12 mouse cellular contexts compared by ENCODE assay signal in the genomic region with DNA sequence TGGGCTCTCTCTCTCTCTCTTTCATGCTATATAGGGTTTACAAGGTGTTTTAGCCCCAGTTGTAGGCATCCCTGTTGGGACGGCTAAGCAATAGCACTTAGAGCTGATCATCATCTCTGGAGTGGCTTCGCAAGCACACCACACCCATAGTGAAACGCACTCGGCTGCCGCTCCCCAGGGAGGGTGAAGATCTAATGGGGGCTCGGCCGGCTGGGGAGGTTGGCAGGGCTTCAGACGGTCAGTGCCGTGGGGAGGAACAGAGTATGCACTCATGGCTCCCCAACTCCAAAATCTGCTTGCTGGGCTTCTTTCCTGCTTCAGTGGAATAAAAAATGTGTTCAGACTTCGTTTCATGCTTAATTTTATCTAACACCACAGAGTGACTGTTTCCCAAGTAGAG.
DNase-seq lines count a peak whose midpoint lies in the region; ATAC-seq and TF ChIP-seq lines count a peak whose summit lies in the region.
"Had no signal": no experiment of that assay in that cellular context is flagged by ENCODE, and none has a peak within 500 bp of the region (broad histone marks: within the 10 kb centered on the region; RNA-seq: fewer than 3 reads in every experiment).

No protein-coding gene starts in this region.

- TF ChIP-seq POLR2A in cortical plate, adult 2 months (IDR thresholded peaks at IDR 0.05; ENCODE audit: extremely low read depth, insufficient read depth, low read length) = no peak

- peak; percentile 89 for DNase-seq in heart, adult 11 months
- DNase-seq in heart, postnatal 25 days (ENCODE audit: low spot score) = no peak
- no peak for DNase-seq in limb, embryonic 10.5 days (ENCODE audit: low spot score)
- DNase-seq in gastrocnemius, postnatal 25 days = peak; percentile 42
- no peak for DNase-seq in thymus, postnatal 14 days
- DNase-seq: adrenal gland, adult 2 months; kidney, adult 9 months; layer of hippocampus, postnatal 36 days; liver had no signal

- TF ChIP-seq CTCF in cortical plate, adult 2 months (IDR thresholded peaks at IDR 0.05; ENCODE audit: extremely low read depth, insufficient read depth, low read length) = no peak

- H3K9me3 ChIP-seq in limb, embryonic 15.5 days = no peaks in the 10 kb centered on the region
- no peaks in the 10 kb centered on the region for H3K9me3 ChIP-seq in limb, embryonic 10.5 days (replicated peaks)

- H3K9ac ChIP-seq in limb, embryonic 15.5 days = no peak overlapping the region

- H3K4me1 ChIP-seq in limb, embryonic 15.5 days = peaks cover 33% of the 10 kb centered on the region
- H3K4me1 ChIP-seq in limb, embryonic 10.5 days = peaks cover 16% of the 10 kb centered on the region
- peaks cover 28% of the 10 kb centered on the region for H3K4me1 ChIP-seq in cortical plate, adult 2 months (ENCODE audit: control insufficient read depth, insufficient read depth, low read length)

- intact Hi-C loops in heart, postnatal 25 days (cut with DNase I) = no loop called here

- peak overlapping the region; percentile 62 for H3K27ac ChIP-seq in limb, embryonic 15.5 days
- H3K27ac ChIP-seq in limb, embryonic 10.5 days = no peak overlapping the region
- peak overlapping the region; percentile 89 for H3K27ac ChIP-seq in cortical plate, adult 2 months (ENCODE audit: insufficient read depth, low read length)

- WGBS in limb, embryonic 15.5 days = 50% methylated on average over 10 of the region's 10 CpGs
- WGBS in limb, embryonic 10.5 days = 74% methylated on average over 10 of the region's 10 CpGs

- H3K27me3 ChIP-seq in limb, embryonic 15.5 days = no peaks in the 10 kb centered on the region
- no peaks in the 10 kb centered on the region for H3K27me3 ChIP-seq in limb, embryonic 10.5 days (ENCODE audit: low read depth, poor library complexity, severe bottlenecking)

- H3K4me2 ChIP-seq in limb, embryonic 15.5 days = peak overlapping the region; percentile 1; the same call in 1 of the 2 replicates

- H3K4me3 ChIP-seq in limb, embryonic 15.5 days = no peak overlapping the region
- no peak overlapping the region for H3K4me3 ChIP-seq in limb, embryonic 10.5 days
- no peak overlapping the region for H3K4me3 ChIP-seq in cortical plate, adult 2 months (ENCODE audit: insufficient read depth, low read length)

- no peaks in the 10 kb centered on the region for H3K36me3 ChIP-seq in limb, embryonic 15.5 days
- H3K36me3 ChIP-seq in limb, embryonic 10.5 days = no peaks in the 10 kb centered on the region

- no peak for ATAC-seq in limb, embryonic 15.5 days (ENCODE audit: insufficient number of reproducible peaks, low FRiP score, low TSS enrichment, low read depth)
- no peak for ATAC-seq in megakaryocyte progenitor cell, adult 5-6 weeks (replicated peaks; ENCODE audit: poor library complexity)

Comparison
In these comparisons a context has a peak if more than half of its experiments do, and no peak if none do; other contexts are left out.
1. DNase-seq: peak in heart, adult 11 months (single experiment) and gastrocnemius, postnatal 25 days (single experiment); none in heart, postnatal 25 days (single experiment), limb, embryonic 10.5 days (single experiment) and thymus, postnatal 14 days (single experiment).